Mouse (Mus musculus): Measurements from ENCODE around the gene Rmnd5a. TPM values are rescaled to one million over a fixed set of nuclear protein-coding genes. Genes with fewer than 3 reads are reported as not detected.
"Not testable (repeated sequence)": the region's sequence is repeated elsewhere in the genome, so short reads cannot be mapped to it uniquely, and the experiment has no call there.

Rmnd5a gene
- polyA plus RNA-seq, 1 experiment from 2014 or later = 9.9 TPM

GRCm38 (mm10) chr6:71471830-71472520, 31.5 kb upstream of the Rmnd5a start:
- H3K9ac ChIP-seq (replicated peaks) = no peak overlapping the region
- 78% methylated on average over 4 of the region's 4 CpGs for WGBS
- H3K4me3 ChIP-seq = no peak overlapping the region
- H3K27ac ChIP-seq (replicated peaks) = no peak overlapping the region
- no peak overlapping the region for H3K4me2 ChIP-seq (replicated peaks)
- no peaks in the 10 kb centered on the region for H3K36me3 ChIP-seq
- no peak for ATAC-seq (replicated peaks)
- H3K27me3 ChIP-seq = no peaks in the 10 kb centered on the region
- H3K4me1 ChIP-seq = no peaks in the 10 kb centered on the region
- no peaks in the 10 kb centered on the region for H3K9me3 ChIP-seq

GRCm38 (mm10) chr6:71469291-71469690, 28.9 kb upstream of the Rmnd5a start:
- H3K4me2 ChIP-seq (replicated peaks) = no peak overlapping the region
- WGBS = 78% methylated on average over 3 of the region's 3 CpGs
- no peak overlapping the region for H3K4me3 ChIP-seq
- no peaks in the 10 kb centered on the region for H3K9me3 ChIP-seq
- H3K36me3 ChIP-seq = no peaks in the 10 kb centered on the region
- peaks cover 7% of the 10 kb centered on the region; the same call in 1 of the 2 replicates for H3K4me1 ChIP-seq
- no peak for ATAC-seq (replicated peaks)
- no peak overlapping the region for H3K27ac ChIP-seq (replicated peaks)
- no peak overlapping the region for H3K9ac ChIP-seq (replicated peaks)
- H3K27me3 ChIP-seq = no peaks in the 10 kb centered on the region

GRCm38 (mm10) chr6:71467766-71468165, 27.3 kb upstream of the Rmnd5a start:
- Histone ChIP-seq H3K4me2 (replicated peaks) (no peak overlapping the region), H3K9me3 (no peaks in the 10 kb centered on the region), H3K36me3 (no peaks in the 10 kb centered on the region), H3K4me3 (no peak overlapping the region), H3K27ac (replicated peaks) (no peak overlapping the region), H3K4me1 (peaks cover 7% of the 10 kb centered on the region; the same call in 1 of the 2 replicates), H3K27me3 (no peaks in the 10 kb centered on the region), H3K9ac (replicated peaks) (no peak overlapping the region)
- no peak for ATAC-seq (replicated peaks)
- 58% methylated on average over 4 of the region's 4 CpGs for WGBS

GRCm38 (mm10) chr6:71465146-71465545, 24.7 kb upstream of the Rmnd5a start:
- Histone ChIP-seq H3K9me3 (no peaks in the 10 kb centered on the region), H3K27ac (replicated peaks) (no peak overlapping the region), H3K4me1 (peaks cover 7% of the 10 kb centered on the region; the same call in 1 of the 2 replicates), H3K36me3 (no peaks in the 10 kb centered on the region), H3K4me3 (no peak overlapping the region), H3K27me3 (no peaks in the 10 kb centered on the region), H3K4me2 (replicated peaks) (no peak overlapping the region), H3K9ac (replicated peaks) (no peak overlapping the region)
- 48% methylated on average over 3 of the region's 3 CpGs for WGBS
- ATAC-seq (replicated peaks) = no peak

GRCm38 (mm10) chr6:71457956-71458608, 17.6 kb upstream of the Rmnd5a start:
- no peaks in the 10 kb centered on the region for H3K9me3 ChIP-seq
- H3K4me1 ChIP-seq = no peaks in the 10 kb centered on the region
- 79% methylated on average over 8 of the region's 8 CpGs for WGBS
- H3K36me3 ChIP-seq = no peaks in the 10 kb centered on the region
- no peak for ATAC-seq (replicated peaks)
- no peak overlapping the region for H3K27ac ChIP-seq (replicated peaks)
- no peaks in the 10 kb centered on the region for H3K27me3 ChIP-seq
- no peak overlapping the region for H3K9ac ChIP-seq (replicated peaks)
- H3K4me2 ChIP-seq (replicated peaks) = no peak overlapping the region
- H3K4me3 ChIP-seq = no peak overlapping the region

- not testable (repeated sequence) for H3K4me2 ChIP-seq (replicated peaks); H3K27me3 ChIP-seq; H3K36me3 ChIP-seq; ATAC-seq (replicated peaks); H3K9me3 ChIP-seq; H3K4me1 ChIP-seq; H3K4me3 ChIP-seq; H3K27ac ChIP-seq (replicated peaks); H3K9ac ChIP-seq (replicated peaks)
Observed at GRCm38 (mm10) chr6:71453983-71454739, 13.7 kb upstream of the Rmnd5a start.

GRCm38 (mm10) chr6:71452792-71453191, 12.4 kb upstream of the Rmnd5a start:
- Histone ChIP-seq H3K4me2 (replicated peaks) (no peak overlapping the region), H3K36me3 (no peaks in the 10 kb centered on the region), H3K9ac (replicated peaks) (no peak overlapping the region), H3K27me3 (no peaks in the 10 kb centered on the region), H3K4me1 (no peaks in the 10 kb centered on the region), H3K4me3 (no peak overlapping the region), H3K27ac (replicated peaks) (no peak overlapping the region), H3K9me3 (no peaks in the 10 kb centered on the region)
- 80% methylated on average over 2 of the region's 2 CpGs for WGBS
- ATAC-seq (replicated peaks) = no peak

GRCm38 (mm10) chr6:71445560-71445959, 5.1 kb upstream of the Rmnd5a start:
- Histone ChIP-seq H3K36me3 (no peaks in the 10 kb centered on the region), H3K4me3 (no peak overlapping the region), H3K4me2 (replicated peaks) (no peak overlapping the region), H3K9ac (replicated peaks) (no peak overlapping the region), H3K27ac (replicated peaks) (no peak overlapping the region), H3K4me1 (peaks cover 10% of the 10 kb centered on the region), H3K27me3 (no peaks in the 10 kb centered on the region), H3K9me3 (no peaks in the 10 kb centered on the region)
- ATAC-seq (replicated peaks) = no peak
- 87% methylated on average over 6 of the region's 6 CpGs for WGBS

- no peak for ATAC-seq (replicated peaks)
- H3K27me3 ChIP-seq = no peaks in the 10 kb centered on the region
- no peak overlapping the region for H3K4me3 ChIP-seq
- no peaks in the 10 kb centered on the region for H3K36me3 ChIP-seq
- no peak overlapping the region for H3K9ac ChIP-seq (replicated peaks)
- 74% methylated on average over 1 of the region's 1 CpGs for WGBS
- H3K9me3 ChIP-seq = no peaks in the 10 kb centered on the region
- H3K4me2 ChIP-seq (replicated peaks) = no peak overlapping the region
- no peak overlapping the region for H3K27ac ChIP-seq (replicated peaks)
- H3K4me1 ChIP-seq = peaks cover 10% of the 10 kb centered on the region
Observed at GRCm38 (mm10) chr6:71444756-71445155, 4.3 kb upstream of the Rmnd5a start.

- Histone ChIP-seq H3K27me3 (no peaks in the 10 kb centered on the region), H3K27ac (replicated peaks) (no peak overlapping the region), H3K4me3 (no peak overlapping the region), H3K4me1 (peaks cover 31% of the 10 kb centered on the region), H3K4me2 (replicated peaks) (no peak overlapping the region), H3K36me3 (no peaks in the 10 kb centered on the region), H3K9ac (replicated peaks) (no peak overlapping the region), H3K9me3 (no peaks in the 10 kb centered on the region)
- 74% methylated on average over 3 of the region's 3 CpGs for WGBS
- ATAC-seq (replicated peaks) = no peak
Observed at GRCm38 (mm10) chr6:71442130-71442529, 1.7 kb upstream of the Rmnd5a start.

GRCm38 (mm10) chr6:71441251-71441580, 779 bp upstream of the Rmnd5a start:
- peak overlapping the region; percentile 98 for H3K4me2 ChIP-seq (replicated peaks)
- H3K9ac ChIP-seq (replicated peaks) = peak overlapping the region; percentile 81
- WGBS = 2% methylated on average over 12 of the region's 12 CpGs
- no peaks in the 10 kb centered on the region for H3K27me3 ChIP-seq
- H3K4me1 ChIP-seq = peaks cover 37% of the 10 kb centered on the region
- H3K36me3 ChIP-seq = no peaks in the 10 kb centered on the region
- no peaks in the 10 kb centered on the region for H3K9me3 ChIP-seq
- peak; percentile 23 for ATAC-seq (replicated peaks)
- peak overlapping the region; percentile 97 for H3K4me3 ChIP-seq
- H3K27ac ChIP-seq (replicated peaks) = peak overlapping the region; percentile 96

- H3K27ac ChIP-seq (replicated peaks) = peak overlapping the region; percentile 97
- peak overlapping the region; percentile 97 for H3K4me3 ChIP-seq
- H3K9ac ChIP-seq (replicated peaks) = peak overlapping the region; percentile 91
- peaks cover 37% of the 10 kb centered on the region for H3K4me1 ChIP-seq
- WGBS = under 1% methylated on average over 43 of the region's 47 CpGs
- ATAC-seq (replicated peaks) = peak; percentile 66; the same call in 1 of the 2 replicates
- H3K4me2 ChIP-seq (replicated peaks) = peak overlapping the region; percentile 65
- no peaks in the 10 kb centered on the region for H3K27me3 ChIP-seq
- H3K9me3 ChIP-seq = no peaks in the 10 kb centered on the region
- no peaks in the 10 kb centered on the region for H3K36me3 ChIP-seq
Observed at GRCm38 (mm10) chr6:71440217-71440491, 283 bp downstream of the Rmnd5a start.
